Mouse (Mus musculus) monocyte, adult 5-6 weeks (primary cell): ENCODE results near the gene Zeb2. TPM values are rescaled to one million over a fixed set of nuclear protein-coding genes. Genes with fewer than 3 reads are reported as not detected.

ENCODE experiments used
- ATAC-seq: fragments of 153-309, 156-312 bp; replicated peaks from 2 replicates; pipeline ENCODE4 v1.8.0; 2017; ENCODE audit warnings: mild to moderate bottlenecking; ENCODE audit not compliant: low TSS enrichment, insufficient number of reproducible peaks, severe bottlenecking, poor library complexity, low FRiP score
- total RNA-seq: library from RNA; stranded (forward); fragments of 200-1000, 200-491, 200-594 nt; gene quantifications from 3 replicates; pipeline ENCODE4 v1.2.3, GENCODE M21; 2017

Gene Zeb2
- total RNA-seq, 1 experiment from 2014 or later = 284 TPM

GRCm38 (mm10) chr2:45077383-45077782 lies 39.8 kb downstream of the Zeb2 start:
- ATAC-seq = no peak

- ATAC-seq = no peak
Observed at GRCm38 (mm10) chr2:45073025-45073424, 44.2 kb downstream of the Zeb2 start.

GRCm38 (mm10) chr2:45071296-45071695 lies 45.9 kb downstream of the Zeb2 start:
- no peak for ATAC-seq

- no peak for ATAC-seq
Observed at GRCm38 (mm10) chr2:45070612-45071276, 46.5 kb downstream of the Zeb2 start.

- ATAC-seq = no peak
Observed at GRCm38 (mm10) chr2:45068792-45069550, 48.2 kb downstream of the Zeb2 start.

GRCm38 (mm10) chr2:45067116-45067515 lies 50.1 kb downstream of the Zeb2 start:
- ATAC-seq = 0 out of 2 replicates have a peak, but pooled peaks have one; percentile 28

GRCm38 (mm10) chr2:45063300-45063890 lies 53.8 kb downstream of the Zeb2 start:
- ATAC-seq = no peak

- no peak for ATAC-seq
Observed at GRCm38 (mm10) chr2:45062136-45062535, 55.1 kb downstream of the Zeb2 start.

GRCm38 (mm10) chr2:45060768-45061167 lies 56.4 kb downstream of the Zeb2 start:
- ATAC-seq = no peak

GRCm38 (mm10) chr2:45060202-45060601 lies 57.0 kb downstream of the Zeb2 start:
- no peak for ATAC-seq

GRCm38 (mm10) chr2:45059599-45059998 lies 57.6 kb downstream of the Zeb2 start:
- no peak for ATAC-seq

GRCm38 (mm10) chr2:45059010-45059409 lies 58.2 kb downstream of the Zeb2 start:
- no peak for ATAC-seq

- no peak for ATAC-seq
Observed at GRCm38 (mm10) chr2:45058183-45058582, 59.0 kb downstream of the Zeb2 start.

- no peak for ATAC-seq
Observed at GRCm38 (mm10) chr2:45056856-45057562, 60.2 kb downstream of the Zeb2 start.

GRCm38 (mm10) chr2:45055926-45056325 lies 61.3 kb downstream of the Zeb2 start:
- no peak for ATAC-seq

- ATAC-seq = no peak
Observed at GRCm38 (mm10) chr2:45055034-45055615, 62.1 kb downstream of the Zeb2 start.

- ATAC-seq = no peak
Observed at GRCm38 (mm10) chr2:45054070-45055025, 62.8 kb downstream of the Zeb2 start.

- ATAC-seq = no peak
Observed at GRCm38 (mm10) chr2:45052587-45052986, 64.6 kb downstream of the Zeb2 start.
